Mouse (Mus musculus) yolk sac, embryonic 10.5 days (tissue): ENCODE data around the gene Tnfrsf8.
"Not testable (repeated sequence)": the region's sequence is repeated elsewhere in the genome, so short reads cannot be mapped to it uniquely, and the experiment has no call there.

Source experiments
- DNase-seq: peaks from one replicate; pipeline ENCODE4 v3.0.0-alpha.2; 2017; ENCODE audit warnings: low spot score

The Tnfrsf8 gene

DNA sequence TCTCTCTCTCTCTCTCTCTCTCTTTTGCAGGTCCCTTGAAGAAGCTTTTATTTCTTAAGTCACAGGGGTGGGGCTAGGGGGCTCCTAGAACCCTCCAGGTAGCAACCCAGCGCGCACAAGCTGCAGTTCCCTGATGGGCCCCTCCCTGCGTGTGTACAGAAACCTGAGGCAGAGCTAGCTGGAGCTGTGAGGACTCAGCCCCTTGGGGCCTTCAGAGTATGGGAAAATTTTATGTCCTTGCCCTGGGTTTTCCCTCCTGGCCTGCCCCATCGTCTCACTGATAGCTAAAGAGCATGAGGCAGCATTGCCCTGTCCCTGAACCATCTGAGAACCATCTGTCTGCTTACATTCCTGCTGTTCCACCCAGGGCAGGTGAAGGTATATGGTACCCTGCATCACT, 8.5 kb downstream of the Tnfrsf8 start:
- no peak for DNase-seq

DNA sequence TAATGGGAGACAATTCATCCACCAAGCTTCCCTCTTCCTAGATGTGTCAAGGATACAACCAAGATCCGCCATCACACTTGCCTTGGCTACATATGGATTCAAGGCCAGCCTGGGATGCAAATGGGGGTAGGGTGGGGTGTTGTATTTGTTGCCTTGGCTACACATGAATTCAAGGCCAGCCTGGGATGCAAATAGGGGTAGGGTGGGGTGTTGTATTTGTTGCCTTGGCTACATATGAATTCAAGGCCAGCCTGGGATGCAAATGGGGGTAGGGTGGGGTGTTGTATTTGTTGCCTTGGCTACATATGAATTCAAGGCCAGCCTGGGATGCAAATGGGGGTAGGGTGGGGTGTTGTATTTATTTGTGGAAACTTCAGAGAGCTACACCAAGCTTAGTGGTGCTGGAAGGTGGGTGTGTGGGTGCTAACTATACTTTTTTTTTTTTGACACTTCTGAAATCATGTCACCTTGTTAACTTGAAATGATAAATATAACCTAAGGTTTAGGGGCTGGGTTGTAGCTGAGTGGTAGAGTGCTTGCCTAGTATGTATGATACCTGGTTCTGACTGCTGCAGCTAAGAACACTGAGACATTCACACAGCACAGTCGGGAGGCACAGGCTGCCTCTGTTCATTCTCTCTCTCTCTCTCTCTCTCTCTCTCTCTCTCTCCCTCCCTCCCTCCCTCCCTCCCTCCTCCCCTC, 9.2 kb downstream of the Tnfrsf8 start:
- DNase-seq, result not testable (repeated sequence)

DNA sequence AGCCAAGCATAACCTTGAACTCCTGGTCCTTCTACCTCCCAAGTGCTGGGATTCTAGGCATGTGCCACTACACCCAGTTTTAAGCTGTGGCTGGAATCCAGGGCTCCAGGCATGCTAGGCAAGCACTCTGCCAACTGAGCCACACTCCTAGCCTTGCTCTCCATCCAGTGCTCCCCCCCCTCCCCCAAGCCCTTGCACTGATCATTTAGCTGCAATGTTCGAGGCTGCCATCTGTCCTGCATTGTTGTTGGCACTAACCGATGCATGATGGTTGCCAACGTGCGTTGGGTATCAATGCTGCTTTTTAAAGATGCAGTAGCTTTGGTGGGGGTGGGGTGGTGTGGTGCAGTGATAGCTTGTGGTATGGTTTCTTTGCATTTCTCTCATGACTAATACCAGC, 10.9 kb downstream of the Tnfrsf8 start:
- DNase-seq, result no peak

DNA sequence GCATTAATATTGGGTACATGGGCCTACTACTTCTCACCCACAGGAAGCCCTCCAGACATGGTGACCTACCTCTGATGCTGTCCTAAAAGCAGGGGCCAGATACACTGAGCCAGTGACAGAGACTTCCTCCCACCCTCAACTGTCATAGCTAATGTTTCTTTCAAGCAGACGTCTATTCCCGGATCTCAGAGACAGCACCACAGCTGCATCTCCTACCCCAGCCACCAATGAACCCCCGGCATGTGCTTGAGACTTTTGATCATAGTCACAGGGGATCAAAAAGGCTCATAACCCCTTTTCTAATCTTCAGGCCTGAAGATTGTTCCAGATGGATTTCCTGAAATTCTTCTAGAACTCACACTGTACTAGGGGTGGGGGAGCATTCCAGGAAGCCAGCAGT, 12.9 kb downstream of the Tnfrsf8 start:
- no peak for DNase-seq

DNA sequence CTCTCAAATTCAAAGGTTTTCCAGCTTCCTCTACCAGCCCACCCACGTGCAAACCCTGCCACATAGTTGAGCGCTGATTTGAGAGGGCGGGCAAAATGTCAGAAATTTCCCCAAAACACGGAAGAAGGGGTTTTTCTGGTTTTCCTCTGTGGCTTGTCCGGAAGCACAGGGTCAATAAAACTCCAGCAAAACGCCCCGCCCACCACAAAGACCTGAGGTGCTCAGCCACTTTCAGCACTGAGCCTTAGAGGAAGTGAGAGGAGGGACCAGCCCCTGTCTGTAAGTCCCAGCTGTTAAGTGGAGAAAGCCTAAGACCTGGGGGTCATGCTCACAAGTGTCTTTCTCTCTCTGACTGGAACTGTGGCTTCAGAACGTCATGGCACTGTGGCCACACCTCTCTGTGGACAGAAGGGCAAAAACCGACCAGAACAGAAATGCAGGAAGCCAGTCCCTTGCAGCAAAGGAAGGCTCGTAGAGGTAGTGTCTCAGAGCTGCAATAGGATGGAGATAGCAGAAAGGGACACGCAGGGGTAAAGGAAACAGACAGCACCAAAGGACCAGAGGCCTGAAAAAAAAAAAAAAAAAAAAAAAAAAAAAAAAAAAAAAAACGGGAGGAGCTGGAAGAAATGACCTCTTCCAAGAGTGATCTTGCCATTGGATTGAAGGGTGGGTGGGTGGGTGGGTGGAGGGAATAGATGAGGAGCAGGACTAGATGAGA, 14.6 kb downstream of the Tnfrsf8 start:
- no peak for DNase-seq

DNA sequence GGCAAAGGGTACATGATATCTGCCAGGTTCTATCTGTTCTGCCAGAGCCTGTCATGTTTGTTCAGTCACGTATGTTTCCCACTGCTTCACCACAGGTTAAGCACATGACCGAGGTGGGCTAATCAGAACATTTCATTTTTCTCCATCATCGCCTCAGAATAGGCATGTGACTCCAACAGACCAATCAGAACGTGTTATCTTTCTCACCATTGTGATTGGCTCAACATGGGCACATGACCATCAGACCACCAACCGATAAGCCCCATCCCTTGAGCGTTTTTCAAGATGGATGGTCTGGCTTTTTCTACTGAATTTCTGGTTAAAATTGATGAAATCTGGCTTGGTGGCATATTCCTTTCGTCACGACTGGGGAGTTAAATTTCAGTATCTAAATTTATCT, 15.6 kb downstream of the Tnfrsf8 start:
- no peak for DNase-seq

DNA sequence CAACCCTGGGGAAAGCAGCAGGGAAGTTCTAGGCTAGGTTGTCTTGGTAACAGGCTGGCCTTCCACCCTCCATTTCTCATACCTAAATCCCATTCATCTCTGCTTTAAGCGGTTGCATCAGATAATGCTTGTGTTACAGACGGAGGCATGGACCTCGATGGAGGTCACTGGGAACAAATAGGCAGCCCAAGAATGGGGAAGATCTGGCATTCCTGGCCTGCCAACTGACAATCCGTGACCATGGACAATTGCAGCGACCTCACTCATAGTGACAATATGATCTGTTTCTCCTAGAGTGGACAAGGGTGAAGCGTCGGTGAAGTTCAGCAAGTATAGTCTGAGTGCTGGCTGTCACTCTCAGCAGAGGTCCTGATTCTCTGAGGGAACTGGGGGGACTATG, 16.1 kb downstream of the Tnfrsf8 start:
- DNase-seq, result no peak

DNA sequence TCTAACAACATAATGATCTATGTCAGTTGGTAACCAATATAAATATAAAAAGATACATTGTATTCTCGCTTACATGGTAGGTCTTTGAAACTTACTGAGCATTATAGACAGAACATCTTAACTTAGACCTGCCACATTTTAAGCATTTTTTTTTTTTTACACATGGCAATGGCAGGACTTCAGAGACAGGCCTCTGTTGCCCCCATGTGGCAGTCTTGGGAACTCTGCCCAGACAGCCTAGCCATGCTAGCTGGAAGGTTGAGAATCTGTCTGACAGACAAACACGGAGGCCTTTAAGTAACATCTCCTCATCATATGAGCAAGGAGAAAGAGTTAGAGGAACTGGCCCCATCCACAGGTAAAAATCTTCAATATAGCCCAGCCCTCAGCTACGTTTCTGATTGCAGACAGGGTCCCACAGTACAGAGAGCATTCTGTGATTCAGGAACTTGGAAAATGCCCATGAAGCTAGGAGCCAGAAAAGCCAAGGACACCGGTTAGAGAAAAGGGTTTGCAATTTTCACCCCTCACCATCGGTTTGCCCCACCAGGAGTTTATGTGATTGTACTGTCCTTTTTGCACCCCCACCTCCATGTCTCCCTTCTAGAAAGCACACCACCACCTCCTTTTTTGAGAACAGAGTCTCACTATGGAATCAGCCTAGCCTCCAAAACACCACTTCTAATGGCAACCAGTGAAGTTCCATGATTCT, 19.2 kb downstream of the Tnfrsf8 start:
- DNase-seq, result no peak

DNA sequence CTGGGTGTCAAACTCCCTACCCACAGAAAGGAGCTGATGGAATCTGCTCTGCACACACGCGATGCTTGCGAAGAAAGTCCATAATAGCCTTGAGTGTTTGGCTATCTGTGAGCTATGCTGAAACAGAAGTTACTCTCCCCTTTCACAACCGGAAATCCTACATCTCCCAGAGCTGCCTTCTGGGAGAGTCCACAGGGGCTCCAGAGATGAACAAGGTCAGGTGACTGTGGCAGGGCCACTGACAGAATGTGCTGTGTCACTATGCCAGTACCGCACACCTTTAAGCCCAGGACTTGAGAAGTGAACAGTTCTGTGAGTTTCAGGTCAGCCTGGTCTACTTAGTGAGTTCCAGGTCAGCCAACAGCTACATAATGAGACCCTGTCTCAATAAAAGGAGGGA, 20.4 kb downstream of the Tnfrsf8 start:
- DNase-seq, result no peak

DNA sequence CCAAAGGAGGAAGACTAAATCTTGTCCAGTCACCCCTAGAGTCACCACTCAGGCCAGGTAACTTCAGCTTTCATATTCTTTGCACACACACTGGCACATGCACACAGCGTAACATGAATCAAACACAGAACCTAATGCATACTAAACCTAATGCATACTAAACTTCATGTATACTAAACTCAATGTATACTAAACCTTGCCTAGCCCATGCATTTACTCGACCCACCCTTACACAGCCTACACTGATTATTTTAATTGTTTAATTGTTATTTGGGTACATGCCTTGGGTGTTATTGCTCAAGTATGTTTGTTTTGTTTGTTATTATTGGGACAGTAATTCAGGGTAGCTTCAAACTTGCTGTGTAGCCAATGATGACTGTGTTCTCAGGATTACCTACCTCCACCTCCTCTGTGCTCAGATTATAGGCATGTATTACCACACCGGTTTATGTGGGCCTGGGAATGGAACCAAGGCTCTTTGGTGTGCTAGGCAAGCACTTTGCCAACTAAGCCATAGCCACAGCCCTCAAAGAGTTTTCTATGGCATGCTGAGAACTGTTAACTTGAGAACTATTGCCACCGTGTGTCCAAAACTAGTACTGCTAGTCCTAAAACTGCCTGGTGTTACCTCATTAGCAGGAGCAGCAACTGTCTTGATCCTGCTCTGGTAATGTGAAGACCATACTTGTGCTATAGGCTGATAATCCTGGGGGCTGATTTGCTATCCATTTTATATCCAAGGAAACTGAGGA, 28.4 kb downstream of the Tnfrsf8 start:
- DNase-seq, result peak; percentile 40

DNA sequence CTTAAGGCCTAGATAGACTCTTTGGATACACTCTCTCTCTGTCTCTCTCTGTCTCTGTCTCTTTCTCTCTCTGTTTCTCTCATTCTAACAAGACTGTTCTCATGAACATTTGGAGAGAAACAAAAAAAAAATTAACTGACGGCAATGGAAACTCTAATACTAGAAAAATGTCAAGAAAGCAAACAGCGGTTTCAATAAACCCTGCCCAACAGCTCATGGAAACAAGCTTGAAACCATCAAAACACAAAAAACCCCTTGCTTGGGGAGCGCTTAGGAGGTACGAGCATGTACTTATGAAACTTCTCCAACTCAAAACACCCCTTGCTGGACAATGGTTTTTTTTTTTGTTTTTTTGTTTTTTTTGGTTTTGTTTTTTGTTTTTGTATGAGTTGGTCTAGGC, 30.3 kb downstream of the Tnfrsf8 start:
- no peak for DNase-seq

DNA sequence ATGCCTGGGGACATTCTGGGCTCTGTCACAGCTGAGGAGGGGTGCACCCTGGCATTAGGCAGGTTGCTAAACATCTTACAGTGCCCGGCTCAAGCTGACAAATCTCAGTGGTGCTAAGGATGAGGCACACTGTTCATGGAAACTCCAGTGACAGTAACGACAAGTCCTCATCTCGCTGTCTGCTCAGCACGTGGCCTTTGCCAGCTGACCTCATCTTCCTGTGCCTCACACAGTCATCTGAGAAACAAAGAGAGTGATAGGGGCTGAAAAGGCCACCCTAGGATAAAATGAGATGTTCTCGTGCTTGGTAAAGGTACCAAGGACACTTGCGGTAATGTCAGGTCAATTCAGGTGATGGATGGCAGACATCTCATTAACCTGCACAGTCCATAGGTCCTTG, 31.5 kb downstream of the Tnfrsf8 start:
- DNase-seq, result no peak

DNA sequence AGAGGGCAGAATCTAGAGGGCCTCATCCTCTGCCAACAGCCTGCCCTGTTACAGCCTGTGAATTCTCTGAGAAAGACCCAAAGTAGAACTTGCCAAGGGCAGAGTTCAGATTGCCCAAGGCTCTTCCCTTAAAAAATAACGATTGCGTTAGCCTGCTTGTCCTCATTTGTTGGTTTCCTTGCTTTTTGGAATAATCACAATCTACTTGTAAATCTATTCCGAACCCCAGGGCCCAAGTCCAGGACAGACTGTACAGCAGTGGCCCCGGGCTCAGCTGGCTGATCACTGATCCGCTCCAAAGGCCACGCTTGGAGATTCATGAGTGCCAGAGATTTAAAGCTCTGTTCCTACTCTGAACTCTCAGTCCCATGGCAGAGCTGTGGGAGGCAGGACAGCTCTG, 34.0 kb downstream of the Tnfrsf8 start:
- no peak for DNase-seq

DNA sequence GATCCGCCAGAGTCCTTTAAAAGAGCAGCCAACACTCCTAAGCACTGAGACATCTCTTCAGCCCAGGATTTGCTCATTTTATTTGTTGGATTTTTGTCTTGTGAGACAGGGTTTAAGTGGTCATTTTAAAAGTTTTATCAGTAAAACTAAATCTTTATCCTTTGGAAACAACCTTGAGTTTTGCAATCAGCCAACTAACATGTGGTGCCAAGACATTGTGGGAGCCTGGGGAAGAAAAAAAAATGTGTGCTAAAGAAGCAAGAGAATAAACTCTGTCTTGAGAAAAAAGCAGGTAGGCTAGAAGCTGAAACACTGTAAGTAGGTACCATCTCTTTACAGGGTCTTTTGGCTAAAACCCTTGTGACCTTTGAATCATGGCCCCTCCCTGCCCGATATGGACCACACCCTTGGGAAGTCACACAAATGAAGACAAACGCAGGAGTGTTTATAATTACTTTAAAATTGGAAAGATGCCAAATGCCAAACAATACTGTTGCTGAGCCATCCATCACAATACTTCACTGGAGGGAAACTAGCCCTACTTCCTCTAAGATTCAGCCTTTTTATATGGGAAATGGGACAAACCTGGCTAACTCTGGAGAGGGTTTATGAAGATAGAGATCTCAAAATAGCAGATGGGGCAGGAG, 36.1 kb downstream of the Tnfrsf8 start:
- DNase-seq, result no peak

DNA sequence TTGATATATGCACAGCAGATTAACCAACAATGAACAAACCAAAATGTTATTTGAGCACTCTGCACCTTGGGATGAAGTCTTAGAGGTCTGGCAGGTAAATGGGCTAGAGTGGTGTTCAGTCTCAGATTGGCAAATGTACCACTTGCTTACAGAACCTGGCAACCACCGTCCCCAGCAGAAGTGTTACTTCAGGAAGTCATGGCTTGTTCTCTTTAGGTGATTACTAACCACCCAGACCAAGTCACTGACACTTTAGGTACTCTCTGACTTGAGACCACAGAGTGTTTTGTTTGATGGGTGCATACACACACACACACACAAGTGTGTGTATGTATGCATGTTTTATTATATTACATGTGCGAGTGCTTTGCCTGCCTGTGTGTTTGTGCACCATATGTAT, 36.7 kb downstream of the Tnfrsf8 start:
- no peak for DNase-seq

DNA sequence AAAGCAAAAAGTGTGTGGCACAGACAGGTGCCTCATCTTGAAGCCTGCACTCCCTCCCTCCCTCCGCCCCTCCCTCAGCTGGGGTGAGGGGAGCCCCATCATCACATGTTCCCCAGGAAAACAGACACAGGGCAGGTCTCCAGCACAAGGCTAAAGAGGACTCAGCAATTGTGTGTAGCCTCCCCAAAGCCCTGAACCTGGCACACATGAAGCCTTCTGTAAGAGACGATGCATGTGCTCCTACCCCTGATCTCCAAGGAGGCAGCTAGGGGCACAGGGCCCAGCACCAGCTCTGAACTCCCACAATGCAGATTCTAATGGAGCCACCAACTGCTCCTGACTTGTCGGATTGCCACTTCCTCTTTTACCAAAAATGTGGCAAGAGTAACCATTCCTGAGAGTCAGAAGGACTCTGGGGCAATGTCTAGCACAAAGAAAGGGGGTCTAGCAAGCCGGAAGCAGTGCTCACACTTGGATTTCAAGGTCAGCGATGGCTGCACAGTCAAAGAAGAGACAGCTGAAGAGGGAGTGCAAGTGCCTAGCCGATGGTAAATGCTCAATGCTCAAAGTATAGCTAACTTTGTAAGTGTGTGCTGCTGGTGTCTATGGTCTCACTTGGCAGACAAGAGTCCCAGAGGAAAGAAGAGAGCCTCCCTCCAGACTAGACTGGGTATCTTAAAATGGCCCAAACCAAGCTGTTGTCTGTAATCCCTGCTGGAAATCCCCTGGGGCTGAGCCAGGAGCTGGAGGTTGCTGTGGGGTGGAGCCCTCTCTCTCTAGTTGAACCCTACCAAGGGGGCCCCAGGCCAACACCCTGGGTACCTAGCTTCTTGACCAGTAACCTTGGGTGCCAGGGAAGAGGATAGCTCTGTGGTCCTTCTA, 38.4 kb downstream of the Tnfrsf8 start:
- no peak for DNase-seq

DNA sequence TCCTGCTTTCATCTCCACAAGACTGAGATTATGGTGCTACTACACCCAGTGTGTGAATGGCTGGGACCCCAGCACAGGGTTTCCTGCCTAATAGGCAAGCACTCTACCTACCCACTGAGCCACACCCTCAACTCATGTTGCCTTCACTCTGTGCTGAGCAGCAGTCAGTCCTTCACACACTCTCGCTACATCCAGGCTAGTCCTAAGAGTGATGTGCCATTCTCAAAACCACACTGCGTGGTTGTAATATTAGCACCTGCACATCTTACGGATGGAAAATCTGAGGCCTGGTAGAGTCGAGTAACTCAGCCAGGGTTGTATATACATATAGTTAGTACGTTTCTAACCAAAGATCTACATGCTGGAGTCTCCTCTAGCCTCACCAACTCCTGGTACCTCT, 40.1 kb downstream of the Tnfrsf8 start:
- DNase-seq, result no peak

DNA sequence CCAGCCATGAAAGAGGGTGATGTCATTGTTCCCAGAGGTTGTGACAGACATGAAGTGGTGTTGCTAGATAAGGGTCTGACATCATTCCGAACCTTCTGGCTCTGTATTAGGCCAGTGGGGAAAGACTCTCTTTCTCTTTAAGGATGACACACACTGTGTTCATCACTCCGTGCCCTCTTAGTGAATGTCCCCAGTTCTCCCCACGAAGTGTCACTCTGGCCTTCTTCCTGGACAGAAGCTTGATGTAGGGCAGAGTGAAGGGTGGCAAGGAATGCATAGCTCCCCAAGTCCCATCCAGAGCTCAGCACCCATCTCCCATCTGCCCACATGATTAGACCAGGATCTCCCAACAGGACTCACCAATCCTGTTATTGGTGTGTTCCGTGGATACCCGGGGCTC, 41.0 kb downstream of the Tnfrsf8 start:
- DNase-seq, result no peak

DNA sequence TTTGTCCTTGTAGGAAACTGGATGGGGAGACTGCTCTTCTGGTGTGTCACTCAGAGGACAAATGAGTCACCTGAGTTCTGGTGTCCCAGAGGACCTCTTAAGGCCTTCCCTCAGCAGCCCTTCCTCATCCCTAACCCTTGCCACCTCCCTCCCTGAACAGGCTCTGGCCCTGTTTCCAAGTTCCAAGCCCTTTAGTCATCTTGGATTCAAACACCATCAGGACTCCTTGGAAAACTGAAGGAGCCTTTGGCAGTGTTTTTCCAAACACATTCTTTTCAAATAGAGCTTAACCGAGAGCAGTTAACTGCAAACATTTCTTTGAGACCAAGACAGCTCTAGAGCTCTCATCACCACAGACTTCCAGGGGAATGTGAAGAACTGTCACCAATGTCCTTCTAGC, 42.2 kb downstream of the Tnfrsf8 start:
- no peak for DNase-seq

DNA sequence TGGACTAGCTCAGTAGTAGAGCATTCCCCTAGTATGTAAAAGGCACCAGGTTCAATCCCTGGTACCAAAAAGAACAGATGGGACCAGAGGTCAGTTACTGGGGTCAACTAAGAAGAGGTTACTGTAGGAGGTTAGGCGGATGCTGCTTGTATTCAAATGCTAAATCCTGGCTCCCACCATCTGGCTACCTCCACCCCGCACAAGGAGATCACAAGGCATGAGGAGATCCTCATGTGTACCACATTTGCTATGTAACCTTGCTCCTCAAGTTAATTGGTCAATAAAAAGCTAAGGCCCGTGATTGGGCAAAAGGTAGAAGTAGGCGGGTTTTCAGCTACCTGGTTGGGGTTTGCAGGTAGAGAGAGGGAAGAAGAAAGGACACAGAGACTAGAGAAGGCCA, 43.3 kb downstream of the Tnfrsf8 start:
- DNase-seq, result no peak

DNA sequence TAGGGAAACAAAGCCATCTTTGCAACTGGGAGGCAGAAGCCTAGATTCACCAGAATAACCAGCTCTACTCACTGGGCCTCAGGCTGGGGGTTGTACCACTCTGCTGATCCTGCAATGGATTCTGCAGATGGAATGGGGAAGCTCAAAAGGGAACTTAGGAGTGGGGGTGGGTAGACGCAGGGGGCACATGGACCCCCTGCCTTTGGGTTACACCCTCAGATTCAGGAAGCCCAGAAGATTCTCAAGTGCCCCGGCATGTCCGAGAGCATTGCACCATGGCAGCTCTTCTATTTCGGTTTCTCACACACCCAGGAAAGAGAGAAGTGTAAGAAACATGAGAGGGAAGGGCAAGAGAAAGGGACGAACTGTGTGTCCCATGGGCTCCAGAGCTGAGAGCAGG, 44.8 kb downstream of the Tnfrsf8 start:
- DNase-seq, result no peak
